Mouse (Mus musculus) regulatory T cell (primary cell): Measurements from ENCODE around the gene Rnf10.

Experiments used
- in situ Hi-C: fragments of 300-600 bp; cut with MboI, MseI; formaldehyde crosslinking; loops from one replicate; pipeline ENCODE4 v1.15.1; 2025; ENCODE audit warnings: high pct_unique_total_duplicates

Gene Rnf10

GRCm38 (mm10) chr5:115203735-115204561 lies 68.8 kb downstream of the Rnf10 start:
- in situ Hi-C loops = no loop called here

GRCm38 (mm10) chr5:115194626-115195221 lies 78.0 kb downstream of the Rnf10 start:
- in situ Hi-C loops = no loop called here

- in situ Hi-C loops = no loop called here
Measured at GRCm38 (mm10) chr5:115193669-115194625, 78.8 kb downstream of the Rnf10 start, which contains the start of gene Cabp1. Gene Cabp1, minus strand, starts transcription at chr5:115194381.

GRCm38 (mm10) chr5:115193226-115193625 lies 79.5 kb downstream of the Rnf10 start:
- in situ Hi-C loops = no loop called here

- in situ Hi-C loops = no loop called here
Measured at GRCm38 (mm10) chr5:115192828-115193195, 79.9 kb downstream of the Rnf10 start.

GRCm38 (mm10) chr5:115191880-115192827 lies 80.5 kb downstream of the Rnf10 start:
- in situ Hi-C loops = no loop called here
